In the genomic region with DNA sequence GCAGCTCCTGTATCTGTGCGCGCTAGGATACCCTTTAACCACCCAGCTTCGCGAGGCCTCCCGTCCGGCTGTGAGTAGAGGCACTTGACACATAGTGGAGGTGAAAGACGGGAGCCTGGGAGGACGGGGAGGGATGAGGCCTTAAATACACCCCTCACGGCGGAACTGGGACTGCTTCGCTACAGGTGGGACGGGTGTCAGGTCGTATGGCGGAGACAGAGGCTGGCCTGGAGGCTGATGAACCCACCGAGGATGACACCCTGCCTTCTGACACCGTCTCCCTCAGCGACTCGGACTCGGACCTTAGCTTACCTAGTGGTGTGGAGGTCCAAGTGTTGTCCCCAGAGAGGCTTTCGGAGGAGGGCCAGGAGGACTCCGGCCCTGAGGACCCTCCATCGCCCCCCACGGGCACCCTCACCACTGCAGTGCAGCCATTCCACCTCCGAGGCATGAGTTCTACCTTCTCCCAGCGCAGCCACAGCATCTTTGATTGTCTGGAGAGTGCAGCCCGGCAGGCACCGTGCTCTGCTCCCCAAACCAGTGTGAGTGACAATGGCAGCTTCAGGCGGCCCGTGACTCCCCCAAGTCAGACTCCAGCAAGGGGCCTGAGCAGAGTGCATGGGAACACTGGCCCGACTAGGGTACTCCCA, we compare ENCODE assay signal across 8 mouse cellular contexts. TPM values are rescaled to one million over a fixed set of nuclear protein-coding genes. Genes with fewer than 3 reads are reported as not detected.
DNase-seq lines count a peak whose midpoint lies in the region; ATAC-seq and TF ChIP-seq lines count a peak whose summit lies in the region.

No protein-coding gene starts in this region.

- no peak overlapping the region for H3K27ac ChIP-seq in neural tube, embryonic 11.5 days (ENCODE audit: low read depth, low read length)
- peak overlapping the region; percentile 83 to 89 for H3K27ac ChIP-seq in heart, embryonic 14.5 days (replicated peaks in 1 of 2; ENCODE audit: control insufficient read depth in 1 of 2, insufficient read depth in 1 of 2, low read depth in 2 of 2, low read length in 2 of 2)
- peak overlapping the region; percentile 38 for H3K27ac ChIP-seq in liver, adult 2 months (replicated peaks; ENCODE audit: insufficient read depth, low read depth, low read length)
- peak overlapping the region; percentile 76 for H3K27ac ChIP-seq in olfactory bulb, adult 2 months (ENCODE audit: insufficient read depth, low read depth, low read length)

- H3K4me1 ChIP-seq in neural tube, embryonic 11.5 days (ENCODE audit: control insufficient read depth, insufficient read depth, low read length), result peaks cover 18% of the 10 kb centered on the region
- peaks cover 14 to 23% of the 10 kb centered on the region in 2 experiments for H3K4me1 ChIP-seq in heart, embryonic 14.5 days (ENCODE audit: control insufficient read depth in 2 of 2, insufficient read depth in 2 of 2, low read length in 2 of 2)
- H3K4me1 ChIP-seq in liver, adult 2 months (ENCODE audit: control insufficient read depth, insufficient read depth, low read length), result peaks cover 15% of the 10 kb centered on the region; the same call in 1 of the 2 replicates
- peaks cover 22% of the 10 kb centered on the region for H3K4me1 ChIP-seq in olfactory bulb, adult 2 months (ENCODE audit: control insufficient read depth, insufficient read depth, low read length)

- peak overlapping the region; percentile 55 for H3K4me3 ChIP-seq in neural tube, embryonic 11.5 days (ENCODE audit: low read depth, low read length)
- H3K4me3 ChIP-seq in heart, embryonic 14.5 days (ENCODE audit: control insufficient read depth in 1 of 2, insufficient read depth in 1 of 2, low read depth in 1 of 2, low read length in 2 of 2), result peak overlapping the region; percentile 86 to 95
- H3K4me3 ChIP-seq in liver, adult 2 months (ENCODE audit: insufficient read depth, low read depth, low read length), result peak overlapping the region; percentile 74
- peak overlapping the region; percentile 90 for H3K4me3 ChIP-seq in olfactory bulb, adult 2 months (ENCODE audit: insufficient read depth, low read depth, low read length)

- H3K9ac ChIP-seq in neural tube, embryonic 11.5 days (ENCODE audit: low read length), result peak overlapping the region; percentile 58
- H3K9ac ChIP-seq in heart, embryonic 14.5 days (ENCODE audit: low read length), result peak overlapping the region; percentile 95
- H3K9ac ChIP-seq in liver, adult 2 months (ENCODE audit: low read depth, low read length), result peak overlapping the region; percentile 77

- TF ChIP-seq POLR2A in liver, adult 2 months (IDR thresholded peaks at IDR 0.05; ENCODE audit: extremely low read depth, insufficient read depth, low read length), result no peak
- TF ChIP-seq POLR2A in olfactory bulb, adult 2 months (IDR thresholded peaks at IDR 0.05; ENCODE audit: insufficient read depth, low read depth, low read length), result no peak

- no peaks in the 10 kb centered on the region for H3K9me3 ChIP-seq in neural tube, embryonic 11.5 days (ENCODE audit: control insufficient read depth, low read length)
- H3K9me3 ChIP-seq in heart, embryonic 14.5 days (ENCODE audit: control insufficient read depth, low read length), result no peaks in the 10 kb centered on the region

- DNase-seq in neural tube, embryonic 11.5 days (ENCODE audit: low spot score), result no peak
- DNase-seq in neural tube, embryonic 10.5 days (ENCODE audit: extremely low spot score, low spot score), result no peak
- DNase-seq in cerebellum, postnatal 14 days, result peak; percentile 44 to 64
- no peak for DNase-seq in liver, adult 2 months (ENCODE audit: extremely low read depth, low read depth, low spot score)
- DNase-seq in Muller cell, postnatal 12 days (ENCODE audit: inconsistent ontology term), result no peak
- no peak for DNase-seq in gastrocnemius, adult 8-10 months (ENCODE audit: low spot score in 2 of 2)

- no peak for TF ChIP-seq CTCF in liver, adult 2 months (IDR thresholded peaks at IDR 0.05; ENCODE audit: low read depth, low read length)
- no peak for TF ChIP-seq CTCF in olfactory bulb, adult 2 months (IDR thresholded peaks at IDR 0.05; ENCODE audit: insufficient read depth, low read depth, low read length)

- ATAC-seq in neural tube, embryonic 11.5 days (ENCODE audit: insufficient read depth, low FRiP score, low TSS enrichment), result no peak
- no peak; the same call in 1 of the 2 replicates for ATAC-seq in heart, embryonic 14.5 days (ENCODE audit: insufficient number of reproducible peaks, insufficient read depth, low FRiP score, low read depth)

- peaks cover 16% of the 10 kb centered on the region for H3K36me3 ChIP-seq in neural tube, embryonic 11.5 days (ENCODE audit: control insufficient read depth, insufficient read depth, low read length)
- H3K36me3 ChIP-seq in heart, embryonic 14.5 days (ENCODE audit: control insufficient read depth, insufficient read depth, low read length), result peaks cover 44% of the 10 kb centered on the region
- H3K36me3 ChIP-seq in liver, adult 2 months (ENCODE audit: control insufficient read depth, insufficient read depth, low read length), result no peaks in the 10 kb centered on the region

- H3K79me2 ChIP-seq in liver, adult 2 months (ENCODE audit: control insufficient read depth, insufficient read depth, low read length), result no peaks in the 10 kb centered on the region

- 11% methylated on average over 30 of the region's 30 CpGs for WGBS in neural tube, embryonic 11.5 days
- WGBS in heart, embryonic 14.5 days, result 11% methylated on average over 30 of the region's 30 CpGs
- 7% methylated on average over 30 of the region's 30 CpGs for WGBS in liver, adult 2 months
- WGBS in olfactory bulb, adult 2 months, result 6% methylated on average over 30 of the region's 30 CpGs

- H3K4me2 ChIP-seq in neural tube, embryonic 11.5 days (ENCODE audit: low read depth), result peak overlapping the region; percentile 78
- H3K4me2 ChIP-seq in heart, embryonic 14.5 days (ENCODE audit: low read length), result peak overlapping the region; percentile 82

- no peaks in the 10 kb centered on the region for H3K27me3 ChIP-seq in neural tube, embryonic 11.5 days (ENCODE audit: control insufficient read depth, insufficient read depth, low read length)
- H3K27me3 ChIP-seq in heart, embryonic 14.5 days (ENCODE audit: control insufficient read depth, insufficient read depth, low read length), result no peaks in the 10 kb centered on the region
- H3K27me3 ChIP-seq in liver, adult 2 months (ENCODE audit: control insufficient read depth, insufficient read depth, low read length), result no peaks in the 10 kb centered on the region

RNA-seq across cellular contexts. Expression of gene Tssc4, which starts 0.8 kb away (rescaled TPM):
- 68.8 and 70.2 TPM in 2 replicates for polyA plus RNA-seq in neural tube, embryonic 11.5 days (2014; fragmentation: Nextera tagmentation; extraction: Ambion mirVana)
- polyA plus RNA-seq in heart, embryonic 14.5 days (2014; fragmentation: Nextera tagmentation; extraction: Ambion mirVana), result 31.3 and 41.1 TPM in 2 replicates
- 11.9 and 13.4 TPM in 2 replicates for total RNA-seq in liver, adult 2 months (2014; rRNA removed)
- 45.6 and 47.7 TPM in 2 replicates for polyA plus RNA-seq in liver, adult 2 months (2012; rRNA removed)
- not detected in 2 replicates for polyA plus RNA-seq in olfactory bulb, adult 2 months (2012; ENCODE audit: insufficient read depth, insufficient read length, low replicate concordance, missing spikeins)
- 1 to 10 TPM; 7.1 to 8.3 (median 7.6) TPM for total RNA-seq in gastrocnemius, adult 8-10 months (2022)

RNA-seq across cellular contexts. Expression of gene Cd81, which starts 17.3 kb away (rescaled TPM):
- polyA plus RNA-seq in neural tube, embryonic 11.5 days (2014; fragmentation: Nextera tagmentation; extraction: Ambion mirVana), result 282 and 291 TPM in 2 replicates
- 885 and 947 TPM in 2 replicates for polyA plus RNA-seq in heart, embryonic 14.5 days (2014; fragmentation: Nextera tagmentation; extraction: Ambion mirVana)
- total RNA-seq in liver, adult 2 months (2014; rRNA removed), result 363 and 420 TPM in 2 replicates
- 616 and 625 TPM in 2 replicates for polyA plus RNA-seq in liver, adult 2 months (2012; rRNA removed)
- not detected in 2 replicates for polyA plus RNA-seq in olfactory bulb, adult 2 months (2012; ENCODE audit: insufficient read depth, insufficient read length, low replicate concordance, missing spikeins)
- 100 to 1,000 TPM in 1 of 4 experiments, 10 to 100 TPM in 3; 85.0 to 103 (median 88.3) TPM for total RNA-seq in gastrocnemius, adult 8-10 months (2022)

RNA-seq across cellular contexts. Expression of gene Trpm5, which starts 24.6 kb away (rescaled TPM):
- 0.68 and 0.77 TPM in 2 replicates for polyA plus RNA-seq in neural tube, embryonic 11.5 days (2014; fragmentation: Nextera tagmentation; extraction: Ambion mirVana)
- 3.9 and 4.4 TPM in 2 replicates for polyA plus RNA-seq in heart, embryonic 14.5 days (2014; fragmentation: Nextera tagmentation; extraction: Ambion mirVana)
- under 0.01 and 0.07 TPM in 2 replicates for total RNA-seq in liver, adult 2 months (2014; rRNA removed)
- 0.02 TPM in 1 of 2 replicates, not detected in the other for polyA plus RNA-seq in liver, adult 2 months (2012; rRNA removed)
- polyA plus RNA-seq in olfactory bulb, adult 2 months (2012; ENCODE audit: insufficient read depth, insufficient read length, low replicate concordance, missing spikeins), result not detected in 2 replicates
- not detected for total RNA-seq in gastrocnemius, adult 8-10 months (2022)

RNA-seq across cellular contexts. Expression of gene Kcnq1, which starts 36.3 kb away (rescaled TPM):
- 1.6 and 1.7 TPM in 2 replicates for polyA plus RNA-seq in neural tube, embryonic 11.5 days (2014; fragmentation: Nextera tagmentation; extraction: Ambion mirVana)
- 28.1 and 31.1 TPM in 2 replicates for polyA plus RNA-seq in heart, embryonic 14.5 days (2014; fragmentation: Nextera tagmentation; extraction: Ambion mirVana)
- total RNA-seq in liver, adult 2 months (2014; rRNA removed), result 1.3 and 3.4 TPM in 2 replicates
- 0.91 and 2.5 TPM in 2 replicates for polyA plus RNA-seq in liver, adult 2 months (2012; rRNA removed)
- polyA plus RNA-seq in olfactory bulb, adult 2 months (2012; ENCODE audit: insufficient read depth, insufficient read length, low replicate concordance, missing spikeins), result not detected in 2 replicates
- under 1 TPM; 0.20 to 0.48 (median 0.34) TPM for total RNA-seq in gastrocnemius, adult 8-10 months (2022)

Comparison
In these comparisons a context has a peak if more than half of its experiments do, and no peak if none do; other contexts are left out.
1. DNase-seq: peak in cerebellum, postnatal 14 days (2 of 2); none in neural tube, embryonic 11.5 days (single experiment), neural tube, embryonic 10.5 days (single experiment), liver, adult 2 months (single experiment), Muller cell, postnatal 12 days (single experiment) and gastrocnemius, adult 8-10 months (0 of 2).
2. RNA of gene Cd81, which starts 17.3 kb away (polyA plus RNA-seq): 885 to 947 TPM in heart, embryonic 14.5 days, 616 to 625 TPM in liver, adult 2 months and 282 to 291 TPM in neural tube, embryonic 11.5 days; not detected in olfactory bulb, adult 2 months; every median in the first group is over 100 times any median in the second.
3. Peak in every context shown above with its lines, with median percentiles within 50 percentile points of each other: H3K4me3 ChIP-seq and H3K9ac ChIP-seq.